Mouse (Mus musculus) midbrain, embryonic 13.5 days (tissue): ENCODE data around the gene Abca17. TPM values are rescaled to one million over a fixed set of nuclear protein-coding genes. Genes with fewer than 3 reads are reported as not detected.

Source experiments
- ATAC-seq: fragments of 200-750 bp; cut with Nextera tagmentation; 2 replicates; pipeline ENCODE4 v1.8.0; 2017; ENCODE audit warnings: mild to moderate bottlenecking, moderate TSS enrichment, moderate library complexity
- H3K27ac ChIP-seq: fragments of 300-500 bp; sonication (generic); 2 replicates; pipeline ENCODE4 v1.5.1; 2015; ENCODE audit warnings: inconsistent platforms, mild to moderate bottlenecking, moderate library complexity
- H3K27me3 ChIP-seq: fragments of 300-500 bp; sonication (generic); 2 replicates; pipeline ENCODE4 v1.6.1; 2015; ENCODE audit warnings: mild to moderate bottlenecking, inconsistent platforms
- H3K36me3 ChIP-seq: fragments of 300-500 bp; sonication (generic); 2 replicates; pipeline ENCODE4 v1.6.1; 2015; ENCODE audit warnings: mild to moderate bottlenecking, inconsistent platforms
- H3K4me1 ChIP-seq: fragments of 300-500 bp; sonication (generic); replicated peaks from 2 replicates; pipeline ENCODE4 v1.6.1; 2015; ENCODE audit warnings: inconsistent platforms
- H3K4me2 ChIP-seq: fragments of 300-500 bp; sonication (generic); replicated peaks from 2 replicates; pipeline ENCODE4 v1.6.1; 2015; ENCODE audit warnings: moderate library complexity, mild to moderate bottlenecking, inconsistent platforms
- H3K4me3 ChIP-seq: fragments of 300-500 bp; sonication (generic); replicated peaks from 2 replicates; pipeline ENCODE4 v1.5.1; 2015; ENCODE audit warnings: mild to moderate bottlenecking, inconsistent platforms
- H3K9ac ChIP-seq: fragments of 300-500 bp; sonication (generic); replicated peaks from 2 replicates; pipeline ENCODE4 v1.6.1; 2015; ENCODE audit warnings: mild to moderate bottlenecking, inconsistent platforms
- H3K9me3 ChIP-seq: fragments of 300-500 bp; sonication (generic); 2 replicates; pipeline ENCODE4 v1.6.1; 2016; ENCODE audit warnings: mild to moderate bottlenecking, inconsistent platforms
- whole genome bisulfite sequencing: fragments of 180-500 bp; shearing (Covaris S2); methylation state at CpG from one replicate; pipeline ENCODE4 v1.1.7; 2015; 5-methylcytosine and 5-hydroxymethylcytosine counted together
- microRNA-seq: library from miRNA; unstranded; fragments of <30 nt; microRNA quantifications from one replicate; pipeline ENCODE4, GENCODE M21; 2016
- polyA plus RNA-seq: library from polyadenylated mRNA; unstranded; fragments of >200 nt; fragmentation: Nextera tagmentation; extraction: Ambion mirVana; gene quantifications from 2 replicates; pipeline ENCODE4 v1.2.1, GENCODE M21; 2015

Gene Abca17
- polyA plus RNA-seq, 1 experiment from 2014 or later: 0.12 TPM

DNA sequence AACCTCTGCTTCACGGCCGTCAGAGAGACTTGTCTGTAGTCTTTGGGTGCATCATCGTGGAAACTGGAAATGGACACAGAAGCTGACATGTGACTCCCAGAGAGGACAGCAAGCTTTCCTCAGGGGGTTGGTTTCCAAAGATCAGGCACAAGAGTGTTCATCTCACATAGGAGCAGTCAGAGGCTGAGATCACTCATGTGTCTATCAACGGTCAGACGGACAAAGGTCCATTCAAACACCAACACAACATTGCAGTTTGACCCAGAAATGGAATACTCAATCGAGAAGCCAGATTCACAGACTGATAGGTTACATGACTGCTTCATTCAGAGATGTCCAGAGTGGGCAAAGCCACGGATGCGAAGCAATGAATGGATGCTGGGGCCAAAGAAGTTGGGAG, 124.1 kb downstream of the Abca17 start:
- ATAC-seq: no peak

GRCm38 (mm10) chr17:24225851-24226250, 125.0 kb downstream of the Abca17 start:
- peaks cover 71% of the 10 kb centered on the region for H3K36me3 ChIP-seq
- WGBS: 96% methylated on average over 5 of the region's 5 CpGs
- no peak overlapping the region for H3K4me3 ChIP-seq
- H3K9me3 ChIP-seq: no peaks in the 10 kb centered on the region
- no peaks in the 10 kb centered on the region for H3K27me3 ChIP-seq
- no peak overlapping the region for H3K4me2 ChIP-seq
- H3K27ac ChIP-seq: no peak overlapping the region
- H3K4me1 ChIP-seq: peaks cover 4% of the 10 kb centered on the region
- no peak for ATAC-seq
- H3K9ac ChIP-seq: no peak overlapping the region

More for the DNA sequence above, 124.1 kb downstream of the Abca17 start:
- Histone ChIP-seq H3K4me1 (no peaks in the 10 kb centered on the region), H3K27ac (no peak overlapping the region), H3K27me3 (no peaks in the 10 kb centered on the region), H3K4me2 (no peak overlapping the region), H3K9me3 (no peaks in the 10 kb centered on the region), H3K4me3 (no peak overlapping the region), H3K36me3 (peaks cover 77% of the 10 kb centered on the region), H3K9ac (no peak overlapping the region)
- WGBS: 90% methylated on average over 8 of the region's 8 CpGs

DNA sequence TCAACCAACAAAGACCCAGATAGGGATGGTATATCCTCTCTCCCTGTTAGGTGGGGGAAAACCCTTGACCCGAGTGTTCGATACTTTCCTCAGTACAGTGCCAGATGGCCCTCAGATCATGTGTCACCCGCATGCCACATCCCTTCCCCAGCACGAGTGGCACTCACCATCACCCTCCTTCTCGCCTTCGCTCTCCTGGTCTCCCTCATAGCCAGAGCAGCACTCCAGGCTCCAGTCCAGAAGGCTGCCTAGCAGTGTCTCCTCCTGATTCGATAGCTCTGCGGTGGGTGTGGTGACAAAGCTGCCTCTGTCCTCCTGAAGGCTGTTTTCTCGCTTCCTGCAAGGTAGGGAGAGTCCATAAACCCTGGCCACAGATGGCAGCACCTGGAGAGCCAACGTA, 126.1 kb downstream of the Abca17 start:
- WGBS: 92% methylated on average over 10 of the region's 10 CpGs

GRCm38 (mm10) chr17:24223513-24223912, 127.4 kb downstream of the Abca17 start:
- Histone ChIP-seq H3K36me3 (peaks cover 51% of the 10 kb centered on the region), H3K4me3 (no peak overlapping the region)
- 91% methylated on average over 5 of the region's 5 CpGs for WGBS

More for the DNA sequence above, 126.1 kb downstream of the Abca17 start:
- H3K9me3 ChIP-seq: no peaks in the 10 kb centered on the region
- H3K27ac ChIP-seq: no peak overlapping the region
- no peak overlapping the region for H3K4me3 ChIP-seq
- peaks cover 61% of the 10 kb centered on the region for H3K36me3 ChIP-seq
- no peak overlapping the region for H3K4me2 ChIP-seq
- no peak overlapping the region for H3K9ac ChIP-seq
- no peaks in the 10 kb centered on the region for H3K27me3 ChIP-seq
- peaks cover 9% of the 10 kb centered on the region for H3K4me1 ChIP-seq
- no peak for ATAC-seq

DNA sequence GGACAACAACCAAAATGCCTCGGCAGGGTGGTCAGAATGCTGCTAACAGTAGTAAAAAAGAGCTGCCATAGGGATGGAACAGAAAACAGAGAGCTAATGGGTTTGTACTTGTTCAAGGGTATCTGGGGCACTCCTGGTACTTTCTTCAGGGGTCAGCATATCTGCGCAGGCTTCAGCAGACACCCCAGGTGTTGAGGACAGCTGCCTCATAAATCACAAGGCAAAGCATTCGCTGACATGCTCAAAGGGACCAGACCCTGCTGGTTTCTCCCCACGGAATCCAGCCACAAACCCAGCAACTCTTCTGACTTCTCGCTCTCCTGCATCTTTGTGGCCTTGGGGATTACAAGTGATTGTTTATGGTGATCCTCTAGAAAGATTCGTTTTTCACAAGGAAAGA, 128.2 kb downstream of the Abca17 start:
- Histone ChIP-seq H3K27me3 (no peaks in the 10 kb centered on the region), H3K4me3 (no peak overlapping the region), H3K4me1 (peaks cover 18% of the 10 kb centered on the region), H3K27ac (no peak overlapping the region), H3K9ac (no peak overlapping the region), H3K36me3 (peaks cover 50% of the 10 kb centered on the region), H3K9me3 (no peaks in the 10 kb centered on the region), H3K4me2 (no peak overlapping the region)
- ATAC-seq: no peak
- 84% methylated on average over 6 of the region's 6 CpGs for WGBS

More at GRCm38 (mm10) chr17:24223513-24223912, 127.4 kb downstream of the Abca17 start:
- no peak overlapping the region for H3K27ac ChIP-seq
- H3K9me3 ChIP-seq: no peaks in the 10 kb centered on the region
- no peak overlapping the region for H3K9ac ChIP-seq
- no peaks in the 10 kb centered on the region for H3K27me3 ChIP-seq
- no peak for ATAC-seq
- no peak overlapping the region for H3K4me2 ChIP-seq
- peaks cover 18% of the 10 kb centered on the region for H3K4me1 ChIP-seq

GRCm38 (mm10) chr17:24220435-24221411, 130.1 kb downstream of the Abca17 start, which contains the start of gene Tedc2:
Gene Tedc2 (minus strand): TSS chr17:24220851.
- Histone ChIP-seq H3K4me3 (peak within 1 kb of the TSS; percentile 88), H3K36me3 (peaks cover 48% of the 10 kb centered on the region), H3K9ac (peak within 1 kb of the TSS; percentile 85), H3K4me1 (peaks cover 18% of the 10 kb centered on the region), H3K4me2 (peak within 1 kb of the TSS; percentile 97), H3K27me3 (no peaks in the 10 kb centered on the region), H3K9me3 (no peaks in the 10 kb centered on the region), H3K27ac (peak within 1 kb of the TSS; percentile 68; the same call in 1 of the 2 replicates)
- 4% methylated on average over 41 of the region's 41 CpGs for WGBS
- ATAC-seq: peak; percentile 95

- peaks cover 34% of the 10 kb centered on the region for H3K36me3 ChIP-seq
- WGBS: 66% methylated on average over 4 of the region's 4 CpGs
- no peak overlapping the region for H3K4me3 ChIP-seq
- H3K9me3 ChIP-seq: no peaks in the 10 kb centered on the region
- H3K27ac ChIP-seq: no peak overlapping the region
- no peaks in the 10 kb centered on the region for H3K27me3 ChIP-seq
- H3K4me2 ChIP-seq: no peak overlapping the region
- H3K9ac ChIP-seq: no peak overlapping the region
- ATAC-seq: no peak
- peaks cover 24% of the 10 kb centered on the region for H3K4me1 ChIP-seq
Observed at GRCm38 (mm10) chr17:24216836-24217235, 134.0 kb downstream of the Abca17 start.

Small RNA genes lying within 50 kb of the gene (microRNA-seq; reads per million reads assigned to microRNA genes)
- gene Gm24427 (not detected), gene Mir5134 (3.3 reads per million, percentile 13 among the genes with 10 or more reads in this experiment), gene Mir6965 (1.9 reads per million)

Other genes with a start within 250 kb of the Abca17 start
- 63.1 and 67.9 TPM in 2 replicates for gene Pdpk1, start 200.1 kb downstream of the Abca17 start, polyA plus RNA-seq
- gene Amdhd2, start 187.3 kb downstream of the Abca17 start, polyA plus RNA-seq: 32.9 and 35.6 TPM in 2 replicates
- 843 and 851 TPM in 2 replicates for gene Atp6v0c, start 181.4 kb downstream of the Abca17 start, polyA plus RNA-seq
- 19.2 and 20.4 TPM in 2 replicates for gene Tbc1d24, start 145.5 kb downstream of the Abca17 start, polyA plus RNA-seq
- gene Ntn3, start 141.5 kb downstream of the Abca17 start, polyA plus RNA-seq: 3.3 and 4.6 TPM in 2 replicates
- gene Tedc2, start 130.2 kb downstream of the Abca17 start, polyA plus RNA-seq: 13.9 and 14.4 TPM in 2 replicates
- gene Ccnf, start 99.6 kb downstream of the Abca17 start, polyA plus RNA-seq: 30.9 and 32.9 TPM in 2 replicates
- 22.7 and 23.9 TPM in 2 replicates for gene Abca3, start 882 bp upstream of the Abca17 start, polyA plus RNA-seq
- gene Rnps1, start 63.5 kb upstream of the Abca17 start, polyA plus RNA-seq: 370 and 374 TPM in 2 replicates
- 45.5 and 45.9 TPM in 2 replicates for gene Eci1, start 75.6 kb upstream of the Abca17 start, polyA plus RNA-seq
- 6.8 and 6.9 TPM in 2 replicates for gene Dnase1l2, start 92.0 kb upstream of the Abca17 start, polyA plus RNA-seq
- gene E4f1, start 119.2 kb upstream of the Abca17 start, polyA plus RNA-seq: 44.0 and 45.1 TPM in 2 replicates
- gene Pgp, start 119.3 kb upstream of the Abca17 start, polyA plus RNA-seq: 48.3 and 54.9 TPM in 2 replicates
- not detected in 2 replicates for gene Bricd5, start 122.8 kb upstream of the Abca17 start, polyA plus RNA-seq
- gene Mlst8, start 128.0 kb upstream of the Abca17 start, polyA plus RNA-seq: 38.6 and 41.4 TPM in 2 replicates
- 24.7 and 29.1 TPM in 2 replicates for gene Caskin1, start 137.5 kb upstream of the Abca17 start, polyA plus RNA-seq
- 97.3 and 106 TPM in 2 replicates for gene Traf7, start 176.9 kb upstream of the Abca17 start, polyA plus RNA-seq
- 2.9 TPM in 2 replicates for gene Rab26, start 183.1 kb upstream of the Abca17 start, polyA plus RNA-seq
- gene Pkd1, start 198.8 kb upstream of the Abca17 start, polyA plus RNA-seq: 17.7 and 19.4 TPM in 2 replicates